Mouse (Mus musculus) lung, postnatal 0 days (tissue): Measurements from ENCODE around the gene Pidd1. TPM values are rescaled to one million over a fixed set of nuclear protein-coding genes. Genes with fewer than 3 reads are reported as not detected.
A peak's percentile ranks its signal among the peaks of the same experiment; 100 is the strongest.
"Not testable (repeated sequence)": the region's sequence is repeated elsewhere in the genome, so short reads cannot be mapped to it uniquely, and the experiment has no call there.

Experiments used
- ATAC-seq: fragments of 200-750 bp; cut with Nextera tagmentation; 2 replicates; pipeline ENCODE4 v1.8.0; 2017; ENCODE audit warnings: moderate library complexity
- DNase-seq: peaks from one replicate; pipeline ENCODE4 v3.0.0-alpha.2; 2016; ENCODE audit warnings: low spot score
- H3K27ac ChIP-seq: fragments of 300-500 bp; sonication (generic); 2 replicates; pipeline ENCODE4 v1.5.1; 2014; ENCODE audit warnings: antibody characterized with exemption, mild to moderate bottlenecking, low read length, mixed read lengths
- H3K27me3 ChIP-seq: fragments of 300-500 bp; sonication (generic); replicated peaks from 2 replicates; pipeline ENCODE4 v1.6.1; 2014; ENCODE audit warnings: low read length, mixed read lengths; ENCODE audit not compliant: insufficient read depth
- H3K36me3 ChIP-seq: fragments of 300-500 bp; sonication (generic); 2 replicates; pipeline ENCODE4 v1.6.1; 2014; ENCODE audit warnings: low read length, mixed read lengths; ENCODE audit not compliant: insufficient read depth
- H3K4me1 ChIP-seq: fragments of 300-500 bp; sonication (generic); 2 replicates; pipeline ENCODE4 v1.6.1; 2014; ENCODE audit warnings: antibody characterized with exemption, low read depth, low read length, mixed read lengths; ENCODE audit not compliant: insufficient read depth
- H3K4me2 ChIP-seq: fragments of 300-500 bp; sonication (generic); replicated peaks from 2 replicates; pipeline ENCODE4 v1.6.1; 2014; ENCODE audit warnings: low read depth, mild to moderate bottlenecking, low read length, moderate library complexity, mixed read lengths
- H3K4me3 ChIP-seq: fragments of 300-500 bp; sonication (generic); 2 replicates; pipeline ENCODE4 v1.5.1; 2014; ENCODE audit warnings: low read depth, low read length
- H3K9ac ChIP-seq: fragments of 300-500 bp; sonication (generic); replicated peaks from 2 replicates; pipeline ENCODE4 v1.6.1; 2014; ENCODE audit warnings: low read depth, mild to moderate bottlenecking
- H3K9me3 ChIP-seq: fragments of 300-500 bp; sonication (generic); 2 replicates; pipeline ENCODE4 v1.6.1; 2016; ENCODE audit warnings: low read length, mixed read lengths
- CTCF ChIP-seq: IDR thresholded peaks from 2 replicates; pipeline ENCODE4 v1.5.1; 2016; ENCODE audit warnings: antibody characterized with exemption, mild to moderate bottlenecking
- EP300 ChIP-seq: IDR thresholded peaks from 2 replicates; pipeline ENCODE4 v1.6.1; 2016; ENCODE audit warnings: antibody characterized with exemption, mild to moderate bottlenecking, control low read depth
- WGBS: fragments of 180-500 bp; shearing (Covaris S2); extraction: QIAGEN DNeasy Blood & Tissue Kit; methylation state at CpG from one replicate; pipeline ENCODE4 v1.1.7; 2014; 5-methylcytosine and 5-hydroxymethylcytosine counted together
- polyA plus RNA-seq: library from polyadenylated mRNA; unstranded; fragments of >200 nt; fragmentation: Nextera tagmentation; extraction: Ambion mirVana; gene quantifications from 2 replicates; pipeline ENCODE4 v1.2.1, GENCODE M21; 2015

The Pidd1 gene
- polyA plus RNA-seq, 1 experiment from 2014 or later: 1.8 TPM

DNA sequence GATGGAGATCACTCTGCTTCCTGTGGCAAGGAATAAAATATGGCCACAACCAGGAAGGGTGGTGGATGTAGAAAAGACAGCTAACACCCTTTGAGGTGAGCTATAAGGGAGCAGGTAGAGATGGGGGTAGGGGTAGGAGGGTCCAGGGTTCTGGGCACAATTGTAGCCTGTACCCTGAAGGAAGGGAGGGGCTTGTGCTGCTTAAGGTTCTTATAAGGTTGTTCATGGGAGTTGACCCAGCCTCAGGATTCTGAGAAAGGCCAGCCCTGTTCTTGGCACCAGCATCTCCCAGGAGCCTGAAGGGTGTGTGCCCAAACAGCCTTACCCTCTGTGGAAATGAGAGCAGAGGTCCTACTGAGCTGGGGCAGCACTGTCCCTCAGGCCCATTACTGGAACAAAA is 8.1 kb upstream of the Pidd1 start:
- TF ChIP-seq EP300: no peak
- Histone ChIP-seq H3K36me3 (no peaks in the 10 kb centered on the region), H3K27ac (no peak overlapping the region), H3K9me3 (no peaks in the 10 kb centered on the region), H3K4me3 (no peak overlapping the region), H3K27me3 (no peaks in the 10 kb centered on the region), H3K9ac (no peak overlapping the region), H3K4me2 (no peak overlapping the region), H3K4me1 (peaks cover 14% of the 10 kb centered on the region; the same call in 1 of the 2 replicates)
- ATAC-seq (no peak), DNase-seq (no peak)

DNA sequence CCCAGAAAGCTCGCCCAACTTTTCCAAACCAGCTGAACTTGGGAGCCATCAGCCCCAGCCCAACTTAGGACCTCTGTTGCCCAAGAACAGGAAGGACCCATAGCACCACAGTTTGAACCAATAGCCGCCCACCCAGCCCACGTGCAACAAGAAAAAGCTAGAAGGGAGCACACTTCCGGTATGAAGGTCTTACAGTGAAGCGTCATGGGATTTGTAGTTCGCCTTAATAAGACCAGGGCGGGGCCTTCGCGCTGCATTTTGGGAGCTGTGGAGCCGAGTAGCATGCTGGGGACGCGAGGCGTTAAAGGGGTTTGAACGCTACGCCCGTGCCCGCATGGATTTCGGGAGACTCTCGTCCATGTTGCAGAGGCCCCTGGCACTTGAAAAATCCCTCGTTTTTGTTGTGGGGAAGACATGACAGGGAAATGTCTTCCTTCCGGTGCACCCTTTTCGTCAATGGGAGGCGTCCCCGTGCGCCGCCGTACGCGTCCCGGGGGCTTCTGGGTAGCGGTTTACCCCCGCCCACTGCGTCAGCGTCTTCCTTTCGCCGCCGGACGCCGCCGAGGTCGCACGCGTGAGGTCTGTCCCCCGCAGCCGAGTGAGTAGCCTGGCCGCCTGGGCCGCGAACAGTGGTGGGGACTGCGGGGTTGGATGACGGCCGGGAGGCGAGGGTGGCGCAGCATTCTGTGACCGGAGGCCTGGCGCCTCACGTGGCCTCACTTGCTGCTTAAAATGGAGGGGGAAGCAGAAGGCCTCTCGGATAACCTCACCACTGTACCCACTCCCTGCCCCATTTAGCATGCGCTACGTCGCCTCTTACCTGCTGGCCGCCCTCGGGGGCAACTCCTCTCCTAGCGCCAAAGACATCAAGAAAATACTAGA is 3.5 kb upstream of the Pidd1 start, which contains the start of gene Rplp2:
TSS of gene Rplp2 (plus strand) at position 261 of the 882 bp plus-strand sequence.
- under 1% methylated on average over 57 of the region's 63 CpGs for WGBS
- peak; percentile 94 for ATAC-seq
- peak within 1 kb of the TSS; percentile 72 for H3K4me3 ChIP-seq
- H3K9ac ChIP-seq: peak within 1 kb of the TSS; percentile 76
- H3K27ac ChIP-seq: peak within 1 kb of the TSS; percentile 79
- peak; percentile 97 for DNase-seq
- TF ChIP-seq EP300: peak; percentile 70
- TF ChIP-seq CTCF: peak; percentile 20; the same call in 1 of the 2 replicates
- H3K4me2 ChIP-seq: peak within 1 kb of the TSS; percentile 68
- H3K4me1 ChIP-seq: peaks cover 8% of the 10 kb centered on the region
- no peaks in the 10 kb centered on the region for H3K9me3 ChIP-seq
- no peaks in the 10 kb centered on the region for H3K36me3 ChIP-seq
- no peaks in the 10 kb centered on the region for H3K27me3 ChIP-seq

DNA sequence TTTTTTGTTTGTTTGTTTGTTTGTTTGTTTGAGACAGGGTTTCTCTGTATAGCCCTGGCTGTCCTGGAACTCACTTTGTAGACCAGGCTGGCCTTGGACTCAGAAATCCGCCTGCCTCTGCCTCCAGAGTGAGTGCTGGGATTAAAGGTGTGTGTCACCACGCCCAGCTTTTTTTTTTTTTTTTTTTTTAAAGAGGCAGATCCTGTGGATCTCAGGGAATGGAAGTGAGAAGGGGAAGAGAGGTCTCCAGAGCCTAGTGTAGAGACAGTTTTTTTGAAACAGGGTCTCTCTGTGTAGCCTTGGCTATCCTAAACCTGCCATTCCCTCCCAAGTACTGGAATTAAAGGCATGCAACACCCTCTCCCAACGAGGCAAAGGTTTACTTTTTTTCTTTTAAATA is 2.5 kb upstream of the Pidd1 start:
- WGBS: 70% methylated on average over 3 of the region's 3 CpGs
- H3K27me3 ChIP-seq: not testable (repeated sequence)

DNA sequence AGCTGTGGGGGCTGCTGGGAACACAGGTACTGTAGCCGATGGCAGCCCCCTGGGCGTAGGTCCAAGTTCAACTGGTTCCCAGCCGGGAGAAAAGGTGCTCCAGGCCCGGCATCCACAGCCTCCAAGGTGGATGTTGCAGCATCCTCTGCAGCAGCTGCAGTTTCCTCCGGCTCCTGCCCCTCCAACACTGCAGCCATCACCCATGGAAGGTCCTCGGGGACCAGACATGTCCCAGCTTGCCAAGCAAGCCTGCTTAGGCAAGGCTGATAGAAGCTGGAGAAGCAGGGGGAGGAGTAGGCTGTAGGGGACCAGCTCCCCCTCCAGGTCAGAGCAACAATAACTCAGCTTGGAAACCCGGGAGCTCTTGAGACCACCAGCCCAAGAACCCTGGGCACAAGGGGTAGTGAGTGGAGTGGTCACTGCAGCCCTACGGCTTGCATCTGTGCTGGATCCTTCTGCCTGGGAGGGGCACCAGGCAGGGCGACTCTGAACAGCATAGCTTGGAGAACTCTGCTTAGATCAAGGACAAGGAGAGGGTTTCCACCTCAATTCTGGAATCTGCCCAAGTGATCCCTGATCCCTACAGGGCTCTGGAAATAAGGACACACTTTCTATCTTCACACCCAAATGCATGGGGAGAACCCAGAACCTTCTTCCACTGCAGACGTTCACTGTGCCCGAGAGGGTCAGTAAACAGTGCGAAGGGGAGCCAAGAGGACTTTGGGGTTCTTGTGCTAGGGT is 574 bp downstream of the Pidd1 start:
- DNase-seq: peak; percentile 59
- H3K9me3 ChIP-seq: no peaks in the 10 kb centered on the region
- no peaks in the 10 kb centered on the region for H3K27me3 ChIP-seq
- H3K9ac ChIP-seq: no peak overlapping the region; the same call in 1 of the 2 replicates
- H3K4me3 ChIP-seq: peak overlapping the region; percentile 34
- H3K4me1 ChIP-seq: peaks cover 12% of the 10 kb centered on the region
- ATAC-seq: no peak
- peak overlapping the region; percentile 71 for H3K4me2 ChIP-seq
- no peaks in the 10 kb centered on the region for H3K36me3 ChIP-seq
- 11% methylated on average over 12 of the region's 12 CpGs for WGBS
- H3K27ac ChIP-seq: peak overlapping the region; percentile 4; the same call in 1 of the 2 replicates
- TF ChIP-seq EP300 (no peak), CTCF (peak; percentile 50)

More for the DNA sequence above, 2.5 kb upstream of the Pidd1 start:
- not testable (repeated sequence) for H3K4me1 ChIP-seq, H3K27ac ChIP-seq, H3K4me2 ChIP-seq, ATAC-seq, H3K4me3 ChIP-seq, H3K9me3 ChIP-seq, H3K9ac ChIP-seq, DNase-seq, H3K36me3 ChIP-seq

DNA sequence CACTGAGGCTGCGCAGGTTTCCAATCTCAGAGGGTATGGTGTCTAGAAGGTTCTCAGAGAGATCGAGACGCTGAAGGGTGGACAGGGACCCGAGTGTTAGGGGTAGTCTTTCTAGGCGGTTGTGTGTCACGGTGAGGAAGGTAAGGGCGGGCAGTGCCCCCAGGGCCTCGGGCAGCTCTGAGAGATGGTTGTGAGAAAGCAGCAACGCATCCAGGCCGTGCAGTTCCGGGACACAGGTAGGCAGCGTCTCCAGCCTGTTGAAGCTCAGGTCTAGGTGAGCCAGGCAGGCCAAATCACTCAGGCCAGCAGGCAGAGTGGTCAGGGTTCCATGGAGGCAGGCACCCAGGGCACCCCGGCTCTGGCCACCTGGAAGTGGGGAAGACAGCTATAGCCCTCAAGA is 1.6 kb downstream of the Pidd1 start:
- no peak overlapping the region for H3K4me3 ChIP-seq
- H3K27me3 ChIP-seq: no peaks in the 10 kb centered on the region
- no peak overlapping the region for H3K4me2 ChIP-seq
- H3K27ac ChIP-seq: no peak overlapping the region
- peaks cover 12% of the 10 kb centered on the region for H3K4me1 ChIP-seq
- no peak overlapping the region for H3K9ac ChIP-seq
- 94% methylated on average over 13 of the region's 13 CpGs for WGBS
- DNase-seq (no peak), ATAC-seq (no peak)
- no peaks in the 10 kb centered on the region for H3K36me3 ChIP-seq
- H3K9me3 ChIP-seq: no peaks in the 10 kb centered on the region
- no peak for TF ChIP-seq EP300
- no peak for TF ChIP-seq CTCF

DNA sequence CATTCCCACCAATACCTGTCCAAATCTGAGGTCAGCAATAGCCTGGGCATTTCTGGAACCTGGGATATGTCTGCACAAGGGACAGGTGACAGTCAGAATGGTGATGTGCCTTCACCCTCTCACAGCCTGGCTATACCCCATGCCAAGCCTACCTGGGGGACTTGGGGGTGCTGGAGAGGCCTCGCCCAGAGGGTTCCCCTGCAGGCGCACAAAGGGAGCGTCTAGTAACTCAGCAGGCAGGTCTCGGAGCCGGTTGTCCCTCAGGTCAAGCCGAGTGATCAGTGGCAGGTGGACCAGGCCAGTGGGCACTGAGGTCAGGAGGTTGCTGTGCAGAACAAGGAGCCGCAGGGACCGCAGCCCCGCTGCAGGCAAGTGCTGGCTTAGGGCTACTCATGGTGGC is 2.4 kb downstream of the Pidd1 start:
- Histone ChIP-seq H3K4me1 (peaks cover 17% of the 10 kb centered on the region), H3K27ac (no peak overlapping the region), H3K9me3 (no peaks in the 10 kb centered on the region), H3K36me3 (no peaks in the 10 kb centered on the region), H3K4me2 (no peak overlapping the region), H3K9ac (no peak overlapping the region), H3K4me3 (no peak overlapping the region), H3K27me3 (no peaks in the 10 kb centered on the region)
- ATAC-seq (no peak), DNase-seq (no peak)
- no peak for TF ChIP-seq EP300
- TF ChIP-seq CTCF: no peak
- 92% methylated on average over 9 of the region's 9 CpGs for WGBS
